Mouse (Mus musculus) v-Abl transformed pro-B cells (cell line): ENCODE data around the gene Ntn4.

ENCODE experiments used
- in situ Hi-C, 2 experiments: fragments of 400-800 bp; cut with MboI; formaldehyde crosslinking; loops; one replicate each; pipeline ENCODE4 v1.15.1; 2025; ENCODE audit not compliant: unreplicated experiment in 2 of 2

The Ntn4 gene

DNA sequence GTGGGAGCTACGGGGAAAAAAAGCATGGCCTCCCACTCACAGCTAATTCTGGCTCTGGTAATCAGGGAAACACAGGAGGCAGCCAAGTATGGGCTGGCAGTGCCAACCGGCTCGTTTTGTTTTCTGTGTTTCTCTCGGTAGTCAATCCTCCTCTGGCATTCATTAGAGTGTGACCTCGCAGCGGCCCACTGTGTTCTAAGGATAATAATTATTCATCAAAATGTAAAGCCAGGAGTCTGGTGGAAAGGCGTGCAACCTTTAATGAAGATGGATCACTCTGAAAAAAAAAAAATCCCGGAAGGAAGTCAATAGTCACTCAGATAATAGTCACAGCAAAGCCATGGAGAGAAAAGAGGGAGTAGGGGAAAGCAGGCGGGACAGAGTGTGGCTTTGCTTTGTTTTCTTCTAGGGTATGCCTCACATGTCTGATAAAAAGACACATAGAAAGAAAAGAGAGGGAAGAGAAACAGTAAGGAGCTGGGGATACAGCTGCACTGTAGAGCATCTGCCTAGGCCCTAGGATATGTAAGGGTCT lies 131.5 kb downstream of the Ntn4 start:
- in situ Hi-C loops, result no loop called here

- in situ Hi-C loops, result no loop called here
These were observed 132.0 kb downstream of the Ntn4 start for GRCm38 (mm10) chr10:93772492-93772891.

DNA sequence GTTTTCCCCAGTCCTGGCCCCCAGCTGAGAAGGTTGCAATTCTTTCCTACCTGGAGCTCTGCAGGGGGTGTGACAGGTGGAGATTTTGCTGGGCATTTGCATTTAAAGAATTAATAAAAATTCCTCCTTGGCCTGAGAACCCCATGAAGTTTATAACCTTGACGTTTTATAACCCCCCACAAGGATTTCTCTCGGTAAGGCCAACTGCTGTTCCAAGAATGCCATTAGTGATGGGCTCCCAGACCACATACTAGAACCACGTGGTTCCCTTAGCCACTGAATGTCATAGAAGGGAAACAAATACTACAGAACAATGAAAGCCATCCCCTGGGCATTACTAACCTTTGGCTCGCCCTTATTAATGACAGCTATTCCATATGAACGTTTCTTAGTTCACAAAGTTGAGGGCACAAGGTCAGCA lies 136.3 kb downstream of the Ntn4 start:
- in situ Hi-C loops, result no loop called here

GRCm38 (mm10) chr10:93777372-93777771 lies 136.9 kb downstream of the Ntn4 start:
- in situ Hi-C loops, result no loop called here

GRCm38 (mm10) chr10:93783216-93784013 lies 142.9 kb downstream of the Ntn4 start:
- in situ Hi-C loops, result no loop called here
